Mouse (Mus musculus) megakaryocyte progenitor cell, adult 5-6 weeks (primary cell): ENCODE measurements around the gene Pde10a. TPM values are rescaled to one million over a fixed set of nuclear protein-coding genes. Genes with fewer than 3 reads are reported as not detected.

Source experiments
- ATAC-seq: replicated peaks from 2 replicates; pipeline ENCODE4 v1.8.0; 2016; ENCODE audit warnings: mild to moderate bottlenecking, moderate TSS enrichment, inconsistent platforms; ENCODE audit not compliant: poor library complexity
- total RNA-seq, 2 experiments: library from RNA; stranded (forward) in 1 of 2; stranded (reverse) in 1 of 2; fragments of 157-497, 149-512 nt in 1 of 2; fragments of 200-1000 nt in 1 of 2; gene quantifications; 2 replicates each; pipeline versions ENCODE4 v1.2.3 to v1.2.4; 2015 to 2017

Gene Pde10a
- total RNA-seq, 2 experiments from 2014 or later, result 0.04 to 0.10 TPM

GRCm38 (mm10) chr17:8573542-8574260 lies 48.5 kb downstream of the Pde10a start:
- peak; percentile 95 for ATAC-seq

- ATAC-seq, result peak; percentile 65
These were observed 55.2 kb downstream of the Pde10a start for GRCm38 (mm10) chr17:8580360-8580759.

- no peak for ATAC-seq
These were observed 56.4 kb downstream of the Pde10a start for GRCm38 (mm10) chr17:8581579-8581978.

- peak; percentile 96 for ATAC-seq
These were observed 67.5 kb downstream of the Pde10a start for GRCm38 (mm10) chr17:8592427-8593277.

GRCm38 (mm10) chr17:8597790-8598189 lies 72.6 kb downstream of the Pde10a start:
- ATAC-seq, result peak; percentile 93

GRCm38 (mm10) chr17:8602976-8603375 lies 77.8 kb downstream of the Pde10a start:
- no peak for ATAC-seq

- ATAC-seq, result no peak
These were observed 80.7 kb downstream of the Pde10a start for GRCm38 (mm10) chr17:8605921-8606320.

- peak; percentile 44 for ATAC-seq
These were observed 81.5 kb downstream of the Pde10a start for GRCm38 (mm10) chr17:8606695-8607094.

GRCm38 (mm10) chr17:8611916-8612315 lies 86.7 kb downstream of the Pde10a start:
- no peak for ATAC-seq

- peak; percentile 89 for ATAC-seq
These were observed 88.8 kb downstream of the Pde10a start for GRCm38 (mm10) chr17:8613882-8614551.

- no peak for ATAC-seq
These were observed 95.2 kb downstream of the Pde10a start for GRCm38 (mm10) chr17:8620346-8620745.

- ATAC-seq, result no peak
These were observed 95.9 kb downstream of the Pde10a start for GRCm38 (mm10) chr17:8621105-8621504.

- no peak for ATAC-seq
These were observed 96.7 kb downstream of the Pde10a start for GRCm38 (mm10) chr17:8621906-8622305.

GRCm38 (mm10) chr17:8626421-8626820 lies 101.2 kb downstream of the Pde10a start:
- ATAC-seq, result no peak

- ATAC-seq, result no peak
These were observed 106.5 kb downstream of the Pde10a start for GRCm38 (mm10) chr17:8631701-8632100.

GRCm38 (mm10) chr17:8633596-8633995 lies 108.4 kb downstream of the Pde10a start:
- ATAC-seq, result no peak

- ATAC-seq, result peak; percentile 54
These were observed 109.3 kb downstream of the Pde10a start for GRCm38 (mm10) chr17:8634476-8634875.

GRCm38 (mm10) chr17:8636231-8636630 lies 111.1 kb downstream of the Pde10a start:
- ATAC-seq, result no peak

GRCm38 (mm10) chr17:8636691-8637090 lies 111.5 kb downstream of the Pde10a start:
- ATAC-seq, result no peak

GRCm38 (mm10) chr17:8637181-8637580 lies 112.0 kb downstream of the Pde10a start:
- ATAC-seq, result no peak

- ATAC-seq, result peak; percentile 48; the same call in 1 of the 2 replicates
These were observed 114.7 kb downstream of the Pde10a start for GRCm38 (mm10) chr17:8639703-8640380.
